Mouse (Mus musculus): ENCODE measurements around the gene Gm7030. TPM values are rescaled to one million over a fixed set of nuclear protein-coding genes. Genes with fewer than 3 reads are reported as not detected.
"Not testable (repeated sequence)": the region's sequence is repeated elsewhere in the genome, so short reads cannot be mapped to it uniquely, and the experiment has no call there.

Gm7030 gene
- polyA plus RNA-seq, 1 experiment from 2014 or later, result not detected

DNA sequence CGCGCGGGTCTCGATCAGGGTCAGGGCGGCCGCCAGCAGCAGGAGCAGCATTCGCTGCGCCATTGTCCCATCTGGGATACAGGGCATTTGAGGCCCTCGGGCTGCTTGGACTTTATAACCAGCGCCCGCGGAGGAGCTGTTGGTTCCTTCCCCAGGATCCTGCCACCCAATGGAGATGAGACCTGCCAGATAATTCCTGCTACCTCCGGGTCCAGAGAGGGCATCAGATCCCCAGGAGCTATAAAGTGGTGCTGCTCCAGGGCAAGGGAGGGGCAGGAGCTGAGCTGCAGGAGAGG is 16.6 kb upstream of the Gm7030 start:
- ATAC-seq (replicated peaks; ENCODE audit: low FRiP score); H3K9ac ChIP-seq (ENCODE audit: low read length): not testable (repeated sequence)
- H3K27me3 ChIP-seq (ENCODE audit: control insufficient read depth, insufficient read depth, low read length), result peaks cover 24% of the 10 kb centered on the region

DNA sequence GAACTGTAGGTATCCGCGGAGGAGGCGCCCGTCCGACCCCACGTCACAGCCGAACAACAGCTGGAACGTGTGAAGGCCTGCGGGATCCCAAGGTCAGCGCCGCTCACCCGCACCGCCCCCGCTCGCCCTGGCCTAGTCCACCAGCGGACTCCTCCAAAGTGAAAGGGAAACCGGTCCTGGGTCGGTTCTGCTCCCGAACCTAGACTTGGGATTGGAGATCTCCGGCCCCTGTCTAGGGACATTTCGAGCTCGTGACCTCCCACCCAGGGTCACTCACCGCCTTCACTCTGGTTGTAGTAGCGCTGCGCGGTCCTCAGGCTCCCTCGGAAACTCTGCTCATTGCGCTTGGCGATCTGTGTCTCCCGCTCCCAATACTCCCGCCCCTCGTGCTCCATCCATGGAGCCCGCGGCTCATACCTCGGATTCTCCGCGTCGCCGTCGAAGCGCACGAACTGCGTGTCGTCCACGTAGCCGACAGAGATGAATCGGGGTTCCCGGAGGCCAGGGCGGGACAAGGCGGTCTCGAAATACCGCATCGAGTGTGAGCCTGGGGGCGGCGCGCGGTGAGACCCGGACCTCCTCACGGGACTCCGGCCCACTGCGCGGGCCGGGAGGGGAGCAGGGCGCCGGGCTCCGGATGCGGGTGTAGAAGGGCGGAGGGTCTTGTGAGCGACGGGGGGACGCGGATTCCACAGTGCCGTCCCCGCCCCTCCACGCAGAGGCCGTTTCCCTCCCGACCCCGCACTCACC is 16.1 kb upstream of the Gm7030 start:
- H3K4me3 ChIP-seq (ENCODE audit: low read depth, low read length), result peak overlapping the region; percentile 19
- H3K4me1 ChIP-seq (replicated peaks; ENCODE audit: control insufficient read depth, insufficient read depth, low read length), result 0 out of 2 replicates have a peak, but pooled peaks cover 3% of the 10 kb centered on the region
- WGBS, result 3% methylated on average over 75 of the region's 78 CpGs
- H3K4me2 ChIP-seq (ENCODE audit: low read depth, low read length, severe bottlenecking), result peak overlapping the region; percentile 34; the same call in 1 of the 2 replicates
- no peaks in the 10 kb centered on the region for H3K36me3 ChIP-seq (ENCODE audit: control insufficient read depth, insufficient read depth, low read length)
- H3K27ac ChIP-seq (ENCODE audit: low read depth, low read length), result no peak overlapping the region
- peak; percentile 39; the same call in 1 of the 2 replicates for ATAC-seq (replicated peaks; ENCODE audit: low FRiP score)
- peak; percentile 54 for DNase-seq (ENCODE audit: low spot score)
- no peaks in the 10 kb centered on the region for H3K9me3 ChIP-seq (ENCODE audit: control insufficient read depth, low read length)
- H3K9ac ChIP-seq (ENCODE audit: low read length), result no peak overlapping the region
- peaks cover 24% of the 10 kb centered on the region for H3K27me3 ChIP-seq (ENCODE audit: control insufficient read depth, insufficient read depth, low read length)

More for the DNA sequence above, 16.6 kb upstream of the Gm7030 start:
- not testable (repeated sequence) for H3K4me1 ChIP-seq (replicated peaks; ENCODE audit: control insufficient read depth, insufficient read depth, low read length); H3K27ac ChIP-seq (ENCODE audit: low read depth, low read length); H3K36me3 ChIP-seq (ENCODE audit: control insufficient read depth, insufficient read depth, low read length); DNase-seq (ENCODE audit: low spot score); H3K9me3 ChIP-seq (ENCODE audit: control insufficient read depth, low read length)
- WGBS, result under 1% methylated on average over 13 of the region's 13 CpGs
- Histone ChIP-seq H3K4me2 (ENCODE audit: low read depth, low read length, severe bottlenecking) (peak overlapping the region; percentile 34; the same call in 1 of the 2 replicates), H3K4me3 (ENCODE audit: low read depth, low read length) (peak overlapping the region; percentile 19; the same call in 1 of the 2 replicates)

DNA sequence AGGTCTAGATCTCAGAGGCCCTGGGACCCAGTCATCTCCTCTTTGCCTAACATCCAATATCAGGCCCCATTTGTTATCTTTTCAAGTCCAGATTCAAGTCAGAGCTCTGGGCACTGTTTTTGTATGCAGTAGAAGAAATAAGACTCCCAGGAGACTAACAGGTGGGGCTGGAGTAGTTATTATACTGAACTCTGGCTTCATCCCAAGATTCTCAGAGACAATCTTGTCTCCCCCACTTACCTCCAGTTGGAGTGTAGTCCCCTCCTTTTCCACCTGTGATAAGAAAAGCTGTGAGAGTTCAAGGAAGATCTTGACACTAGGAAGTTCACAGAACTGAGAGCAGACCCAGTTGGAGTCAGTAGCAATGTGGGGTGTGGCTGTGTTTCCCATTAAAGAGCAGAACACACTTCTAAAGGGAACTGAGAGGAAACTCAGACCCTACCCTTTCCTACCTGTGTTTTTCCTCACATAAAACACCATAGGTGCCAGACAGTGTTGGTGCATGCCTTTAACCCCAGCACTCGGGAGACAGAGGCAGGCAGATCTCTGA is 7.1 kb upstream of the Gm7030 start:
- not testable (repeated sequence) for H3K4me1 ChIP-seq (replicated peaks; ENCODE audit: control insufficient read depth, insufficient read depth, low read length); H3K27me3 ChIP-seq (ENCODE audit: control insufficient read depth, insufficient read depth, low read length); H3K27ac ChIP-seq (ENCODE audit: low read depth, low read length); H3K9me3 ChIP-seq (ENCODE audit: control insufficient read depth, low read length); H3K4me3 ChIP-seq (ENCODE audit: low read depth, low read length); ATAC-seq (replicated peaks; ENCODE audit: low FRiP score); H3K9ac ChIP-seq (ENCODE audit: low read length); DNase-seq (ENCODE audit: low spot score); H3K36me3 ChIP-seq (ENCODE audit: control insufficient read depth, insufficient read depth, low read length); H3K4me2 ChIP-seq (ENCODE audit: low read depth, low read length, severe bottlenecking)
- 82% methylated on average over 1 of the region's 1 CpGs for WGBS

DNA sequence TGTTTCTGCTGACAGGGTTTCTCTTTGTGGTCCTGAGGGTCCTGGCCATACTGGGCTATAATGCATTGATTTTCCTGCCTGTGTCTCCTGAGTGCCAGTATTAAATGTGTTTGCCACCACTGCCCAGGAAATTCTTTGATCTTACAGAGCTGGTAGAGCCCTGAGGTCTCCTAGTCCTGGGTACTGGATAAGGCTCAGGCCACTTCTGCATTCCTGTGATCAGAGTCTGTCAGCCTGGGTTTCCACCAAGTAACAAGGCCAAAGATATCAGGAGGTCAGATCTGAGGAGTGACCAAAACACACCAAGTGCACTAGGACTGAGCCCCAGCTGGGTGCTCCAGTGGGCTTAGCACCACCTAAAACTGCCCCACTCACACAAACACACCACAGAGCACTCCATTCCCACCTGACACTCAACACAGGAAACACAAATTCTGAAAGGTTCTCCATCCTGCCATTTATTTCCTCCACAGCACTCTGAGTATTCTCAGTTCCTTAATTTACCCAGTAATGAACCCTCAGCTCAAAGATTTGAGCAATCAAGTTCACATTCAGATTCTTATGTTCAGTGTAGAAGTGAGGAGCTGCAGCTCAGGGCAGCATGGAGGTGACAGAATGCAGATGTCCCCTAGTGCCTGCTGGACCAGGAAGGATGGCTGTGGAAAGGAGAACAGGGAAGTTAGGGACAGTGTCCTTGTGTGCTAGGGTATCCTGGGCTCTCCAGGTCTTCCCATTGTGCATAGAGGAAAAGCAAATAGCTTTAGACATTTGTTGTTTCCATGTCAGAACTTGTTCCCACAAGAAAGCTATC is 6.4 kb upstream of the Gm7030 start:
- H3K4me2 ChIP-seq (ENCODE audit: low read depth, low read length, severe bottlenecking); H3K9ac ChIP-seq (ENCODE audit: low read length); DNase-seq (ENCODE audit: low spot score); H3K4me1 ChIP-seq (replicated peaks; ENCODE audit: control insufficient read depth, insufficient read depth, low read length); H3K9me3 ChIP-seq (ENCODE audit: control insufficient read depth, low read length); H3K36me3 ChIP-seq (ENCODE audit: control insufficient read depth, insufficient read depth, low read length); H3K27me3 ChIP-seq (ENCODE audit: control insufficient read depth, insufficient read depth, low read length); H3K27ac ChIP-seq (ENCODE audit: low read depth, low read length); ATAC-seq (replicated peaks; ENCODE audit: low FRiP score); H3K4me3 ChIP-seq (ENCODE audit: low read depth, low read length): not testable (repeated sequence)

DNA sequence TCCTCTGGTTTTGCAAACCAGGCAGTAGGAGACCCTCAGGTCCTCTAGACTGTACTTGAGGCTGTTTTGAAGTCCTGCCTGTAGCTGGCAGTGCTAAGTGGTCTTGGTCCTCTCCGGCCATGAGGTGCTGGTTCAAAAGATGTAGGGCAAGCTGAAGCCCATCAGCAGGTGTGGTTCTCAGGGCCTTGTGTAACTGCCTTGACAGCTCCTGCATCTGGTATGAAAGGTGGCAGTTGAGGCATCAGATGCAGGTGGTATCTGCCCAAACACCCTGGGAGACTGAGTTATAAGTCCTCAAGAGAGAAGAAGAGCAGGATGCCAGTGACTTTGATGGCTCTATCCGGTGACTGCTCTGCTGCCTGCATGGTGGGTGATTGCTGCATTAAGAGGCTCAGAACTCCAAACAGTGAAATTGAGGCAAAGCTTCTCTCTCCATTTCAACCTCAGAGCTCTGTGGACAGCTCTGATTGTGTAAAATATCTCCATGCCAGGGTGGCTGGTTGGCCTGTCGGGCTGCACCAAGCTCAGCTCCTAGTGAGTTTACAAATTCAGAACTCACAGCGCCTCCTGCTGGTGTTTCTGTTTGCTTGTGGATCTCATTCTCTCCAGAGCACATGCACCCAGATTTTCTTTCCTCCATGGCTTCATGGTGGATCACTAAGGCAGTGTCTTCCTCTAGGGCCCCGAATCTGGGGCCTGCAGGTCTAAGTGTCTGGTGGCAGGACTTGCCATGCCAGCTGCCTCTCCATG is 2.5 kb upstream of the Gm7030 start:
- ATAC-seq (replicated peaks; ENCODE audit: low FRiP score), result no peak
- no peaks in the 10 kb centered on the region for H3K27me3 ChIP-seq (ENCODE audit: control insufficient read depth, insufficient read depth, low read length)

DNA sequence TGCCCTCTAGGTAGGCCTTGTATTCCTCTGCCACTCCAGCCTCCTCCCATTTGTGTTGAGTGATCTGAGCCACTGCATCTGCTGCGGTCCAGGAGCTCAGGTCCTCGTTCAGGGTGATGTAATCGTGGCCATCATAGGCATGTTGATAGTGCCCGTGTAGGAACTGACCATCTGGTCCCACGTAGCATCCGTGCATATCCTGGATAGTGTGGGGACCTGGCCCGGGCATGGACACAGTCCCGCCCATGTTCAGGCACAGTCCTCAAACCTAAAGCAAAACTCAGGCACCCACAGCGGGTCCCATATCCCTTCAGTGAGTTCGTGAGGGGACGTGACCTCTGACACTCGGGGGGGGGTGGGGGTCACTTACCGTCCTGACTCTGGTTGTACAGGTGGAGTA is 700 bp downstream of the Gm7030 start:
- not testable (repeated sequence) for H3K27me3 ChIP-seq (ENCODE audit: control insufficient read depth, insufficient read depth, low read length); H3K27ac ChIP-seq (ENCODE audit: low read depth, low read length); H3K4me2 ChIP-seq (ENCODE audit: low read depth, low read length, severe bottlenecking); H3K36me3 ChIP-seq (ENCODE audit: control insufficient read depth, insufficient read depth, low read length); H3K9me3 ChIP-seq (ENCODE audit: control insufficient read depth, low read length); H3K4me3 ChIP-seq (ENCODE audit: low read depth, low read length); H3K9ac ChIP-seq (ENCODE audit: low read length); ATAC-seq (replicated peaks; ENCODE audit: low FRiP score); H3K4me1 ChIP-seq (replicated peaks; ENCODE audit: control insufficient read depth, insufficient read depth, low read length); DNase-seq (ENCODE audit: low spot score)
- 66% methylated on average over 11 of the region's 13 CpGs for WGBS

More for the DNA sequence above, 2.5 kb upstream of the Gm7030 start:
- H3K27ac ChIP-seq (ENCODE audit: low read depth, low read length), result no peak overlapping the region
- no peaks in the 10 kb centered on the region for H3K36me3 ChIP-seq (ENCODE audit: control insufficient read depth, insufficient read depth, low read length)
- no peak overlapping the region for H3K4me3 ChIP-seq (ENCODE audit: low read depth, low read length)
- H3K4me2 ChIP-seq (ENCODE audit: low read depth, low read length, severe bottlenecking), result no peak overlapping the region
- no peak for DNase-seq (ENCODE audit: low spot score)
- WGBS, result 68% methylated on average over 5 of the region's 5 CpGs
- H3K9ac ChIP-seq (ENCODE audit: low read length), result no peak overlapping the region
- no peaks in the 10 kb centered on the region for H3K4me1 ChIP-seq (replicated peaks; ENCODE audit: control insufficient read depth, insufficient read depth, low read length)
- H3K9me3 ChIP-seq (ENCODE audit: control insufficient read depth, low read length), result no peaks in the 10 kb centered on the region

DNA sequence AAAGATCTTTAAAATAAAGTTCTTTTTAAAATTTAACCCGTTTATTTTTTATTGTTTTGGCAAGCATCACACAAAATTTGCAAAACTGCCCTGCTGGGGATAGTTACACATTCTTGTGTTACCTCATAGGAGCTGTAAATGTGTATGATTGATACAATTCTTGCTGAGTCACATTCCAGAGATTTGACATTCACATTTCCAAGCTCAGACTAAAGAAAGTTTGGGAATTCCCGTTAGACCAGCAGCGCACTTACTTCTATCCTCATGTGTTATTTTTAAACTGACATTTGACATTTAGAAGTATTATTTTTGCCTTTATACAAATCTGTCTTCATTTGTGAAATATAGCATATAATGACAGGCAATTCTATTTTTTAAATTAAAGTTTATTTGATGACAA is 5.1 kb downstream of the Gm7030 start:
- H3K27ac ChIP-seq (ENCODE audit: low read depth, low read length); ATAC-seq (replicated peaks; ENCODE audit: low FRiP score); DNase-seq (ENCODE audit: low spot score); H3K4me2 ChIP-seq (ENCODE audit: low read depth, low read length, severe bottlenecking); H3K36me3 ChIP-seq (ENCODE audit: control insufficient read depth, insufficient read depth, low read length); H3K4me1 ChIP-seq (replicated peaks; ENCODE audit: control insufficient read depth, insufficient read depth, low read length); H3K4me3 ChIP-seq (ENCODE audit: low read depth, low read length); H3K27me3 ChIP-seq (ENCODE audit: control insufficient read depth, insufficient read depth, low read length); H3K9ac ChIP-seq (ENCODE audit: low read length); H3K9me3 ChIP-seq (ENCODE audit: control insufficient read depth, low read length): not testable (repeated sequence)
- WGBS, result 78% methylated on average over 3 of the region's 3 CpGs

DNA sequence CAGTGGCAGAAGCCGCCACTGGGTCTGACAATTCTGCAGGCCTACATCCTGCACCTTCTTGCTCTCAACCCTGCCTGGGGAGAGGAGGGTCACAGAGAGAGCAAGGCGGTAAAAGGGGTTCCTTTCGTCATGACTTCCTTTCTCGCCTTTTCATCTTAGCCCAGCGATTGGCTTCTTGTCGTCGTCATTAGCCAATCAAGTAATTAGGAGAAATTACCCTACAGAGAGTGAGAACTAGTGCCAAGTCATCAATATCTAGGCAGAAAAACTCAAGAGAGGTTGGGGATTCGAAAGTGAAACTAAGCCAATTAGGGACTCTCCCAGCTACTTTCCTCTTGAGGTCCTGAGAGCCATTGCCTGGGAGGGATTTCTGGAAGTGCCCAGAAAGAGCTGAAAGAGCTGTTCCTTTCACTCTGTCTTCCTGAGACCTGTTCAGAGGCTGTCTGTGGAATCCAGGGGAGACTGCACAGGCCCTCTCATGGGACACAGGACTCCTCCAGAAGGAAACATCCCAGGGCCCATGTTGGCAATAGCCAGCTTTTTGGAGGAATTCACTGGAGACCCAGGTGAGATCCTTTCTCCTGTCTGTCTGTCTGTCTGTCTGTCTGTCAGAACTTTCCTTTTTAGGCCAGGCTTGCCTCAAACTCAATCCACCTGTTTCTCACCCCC is 7.7 kb downstream of the Gm7030 start, which contains the start of gene Gm19684:
TSS of gene Gm19684 (plus strand) at position 327 of the 669 bp plus-strand sequence.
- H3K27me3 ChIP-seq (ENCODE audit: control insufficient read depth, insufficient read depth, low read length); H3K4me2 ChIP-seq (ENCODE audit: low read depth, low read length, severe bottlenecking); H3K27ac ChIP-seq (ENCODE audit: low read depth, low read length); H3K36me3 ChIP-seq (ENCODE audit: control insufficient read depth, insufficient read depth, low read length); H3K9me3 ChIP-seq (ENCODE audit: control insufficient read depth, low read length); H3K4me3 ChIP-seq (ENCODE audit: low read depth, low read length); ATAC-seq (replicated peaks; ENCODE audit: low FRiP score); H3K9ac ChIP-seq (ENCODE audit: low read length); H3K4me1 ChIP-seq (replicated peaks; ENCODE audit: control insufficient read depth, insufficient read depth, low read length): not testable (repeated sequence)
- 7% methylated on average over 8 of the region's 8 CpGs for WGBS
- peak; percentile 27 for DNase-seq (ENCODE audit: low spot score)
